Mouse (Mus musculus) mature B cell (primary cell): ENCODE results near the gene Has1.

ENCODE experiments used
- in situ Hi-C: fragments of 300-500 bp; cut with MboI; formaldehyde crosslinking; loops from 2 replicates; pipeline ENCODE4 v1.14.3; 2019

Has1 gene

DNA sequence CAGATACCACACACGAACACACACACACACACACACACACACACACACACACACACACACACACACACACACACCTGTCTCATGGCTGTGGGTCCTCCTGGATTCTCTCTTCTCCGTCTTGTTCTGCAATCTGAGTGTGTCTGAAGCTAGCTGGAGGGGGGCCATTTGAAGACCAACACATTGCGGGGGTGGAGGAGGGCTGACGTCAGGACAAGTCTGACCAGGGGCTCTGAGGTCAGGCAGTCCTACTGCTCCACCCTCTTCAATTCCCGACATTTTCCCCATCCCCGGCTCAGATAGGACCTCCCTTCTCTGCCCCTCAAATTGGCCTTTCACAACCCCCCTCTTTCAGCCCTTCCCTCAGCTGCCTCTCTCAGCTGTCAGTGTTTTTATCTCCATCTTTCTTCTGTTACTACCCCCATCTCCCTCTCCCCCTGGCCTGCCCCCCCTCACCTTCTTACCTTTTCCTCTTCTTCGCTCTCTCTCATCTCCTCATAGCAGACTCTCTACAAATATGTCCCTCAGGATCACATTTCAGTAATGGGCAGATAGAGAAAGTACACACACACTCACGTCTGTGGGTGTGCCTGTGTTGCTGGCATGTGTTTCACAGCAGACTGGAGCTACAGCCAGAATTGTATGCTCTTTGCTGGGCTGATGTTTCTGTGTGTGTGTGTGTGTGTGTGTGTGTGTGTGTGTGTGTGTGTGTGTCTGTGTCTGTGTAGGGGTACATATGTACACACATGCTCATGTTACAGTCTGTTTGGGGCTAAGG lies at the start of gene Has1:
TSS of gene Has1 (minus strand) at position 142 of the 775 bp plus-strand sequence.
- in situ Hi-C loops, result no loop called here

- in situ Hi-C loops, result no loop called here
Measured at GRCm38 (mm10) chr17:17900768-17901167, 45.8 kb upstream of the Has1 start.

DNA sequence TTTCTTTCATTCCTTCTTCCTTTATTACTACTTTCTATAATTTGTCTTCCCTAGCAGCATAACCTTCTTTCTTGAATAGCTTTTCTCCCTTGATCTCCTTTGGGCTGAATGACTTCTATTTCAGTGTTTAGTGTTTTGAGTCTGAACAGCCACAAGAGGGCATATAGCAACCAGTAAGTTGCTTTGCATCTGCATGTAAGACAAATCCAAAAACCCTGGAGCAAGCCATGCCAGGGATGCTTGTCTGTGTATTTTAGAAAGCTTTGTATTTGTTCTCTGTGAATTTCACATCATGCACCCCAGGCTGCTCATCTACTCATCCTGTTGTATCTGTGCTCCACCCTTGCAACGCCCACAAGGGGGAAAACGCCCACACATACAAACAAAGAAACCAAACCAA lies 44.3 kb upstream of the Has1 start:
- in situ Hi-C loops, result no loop called here

- in situ Hi-C loops, result no loop called here
Measured at GRCm38 (mm10) chr17:17896039-17896438, 41.0 kb upstream of the Has1 start.

GRCm38 (mm10) chr17:17889732-17890425 lies 34.9 kb upstream of the Has1 start:
- in situ Hi-C loops, result no loop called here

DNA sequence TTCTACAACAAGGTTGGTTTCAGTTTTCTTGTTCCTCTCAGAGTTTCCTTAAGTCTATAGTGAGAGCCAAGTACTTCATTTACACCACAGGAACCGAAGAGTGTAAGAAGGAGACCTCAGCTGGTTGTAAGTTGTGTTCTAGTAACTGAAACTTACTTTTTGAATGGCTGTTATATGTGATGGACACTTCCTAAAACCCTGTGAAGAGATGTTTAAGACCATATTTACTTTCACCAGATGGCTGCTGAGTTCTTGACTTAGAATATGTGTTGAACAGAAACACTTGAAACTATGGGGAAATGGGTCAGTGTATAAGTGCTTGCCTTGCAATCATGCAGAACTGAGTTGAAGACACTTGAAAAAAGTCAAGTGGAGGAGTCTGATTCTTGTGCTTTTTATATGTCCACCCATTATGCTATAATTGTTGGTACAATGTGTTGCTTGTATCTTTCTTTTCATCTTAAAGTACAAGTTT lies 32.8 kb upstream of the Has1 start, which contains the start of the genes Fpr2 and Fpr3:
TSS of gene Fpr2 (plus strand) at position 51 of the 475 bp plus-strand sequence.
TSS of gene Fpr3 (plus strand) at position 79 of the 475 bp plus-strand sequence.
- in situ Hi-C loops, result no loop called here

- in situ Hi-C loops, result no loop called here
Measured at GRCm38 (mm10) chr17:17883840-17884239, 28.8 kb upstream of the Has1 start, which contains the start of gene Fpr1. TSS of gene Fpr1 (minus strand) at chr17:17883940.

DNA sequence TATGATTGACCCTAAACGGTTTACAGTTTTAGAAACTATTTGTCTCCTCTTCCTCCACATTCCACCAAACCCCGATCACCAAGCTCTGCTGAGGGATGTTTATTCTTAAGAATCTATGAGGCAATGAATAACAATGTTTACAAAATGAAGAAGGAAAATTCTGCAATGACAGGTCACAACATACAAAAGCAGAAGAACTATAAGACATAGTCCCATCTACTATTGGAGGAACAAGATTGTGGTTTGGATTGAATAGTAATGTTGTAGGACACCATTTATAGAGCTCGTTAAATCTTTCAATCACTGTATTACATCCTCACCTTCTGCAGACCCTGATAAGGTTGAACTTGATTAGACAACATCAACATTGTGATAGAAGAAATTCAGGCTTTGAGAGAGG lies 27.7 kb upstream of the Has1 start:
- in situ Hi-C loops, result no loop called here

DNA sequence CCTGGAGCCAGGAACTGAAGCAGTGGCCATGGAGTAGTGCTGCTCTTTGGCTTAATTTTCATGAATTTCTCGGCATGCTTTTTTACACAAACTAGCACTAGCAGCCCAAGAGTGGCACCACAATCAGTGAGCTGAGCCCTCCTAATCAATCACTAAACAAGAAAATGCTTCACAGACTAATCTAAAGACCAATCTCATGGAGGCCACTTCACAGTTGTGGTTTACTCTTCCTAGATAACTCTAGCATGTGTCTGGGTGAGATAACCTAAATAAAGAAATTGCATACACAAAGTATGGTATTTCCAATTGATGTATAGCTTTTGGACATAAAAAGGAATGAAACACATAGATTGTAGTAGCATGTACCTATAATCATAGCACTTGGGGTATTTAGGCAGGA lies 24.3 kb upstream of the Has1 start:
- in situ Hi-C loops, result no loop called here

- in situ Hi-C loops, result no loop called here
Measured at GRCm38 (mm10) chr17:17871697-17872096, 16.7 kb upstream of the Has1 start.

- in situ Hi-C loops, result no loop called here
Measured at GRCm38 (mm10) chr17:17870892-17871550, 16.0 kb upstream of the Has1 start.

GRCm38 (mm10) chr17:17866801-17867469 lies 11.9 kb upstream of the Has1 start:
- in situ Hi-C loops, result no loop called here

DNA sequence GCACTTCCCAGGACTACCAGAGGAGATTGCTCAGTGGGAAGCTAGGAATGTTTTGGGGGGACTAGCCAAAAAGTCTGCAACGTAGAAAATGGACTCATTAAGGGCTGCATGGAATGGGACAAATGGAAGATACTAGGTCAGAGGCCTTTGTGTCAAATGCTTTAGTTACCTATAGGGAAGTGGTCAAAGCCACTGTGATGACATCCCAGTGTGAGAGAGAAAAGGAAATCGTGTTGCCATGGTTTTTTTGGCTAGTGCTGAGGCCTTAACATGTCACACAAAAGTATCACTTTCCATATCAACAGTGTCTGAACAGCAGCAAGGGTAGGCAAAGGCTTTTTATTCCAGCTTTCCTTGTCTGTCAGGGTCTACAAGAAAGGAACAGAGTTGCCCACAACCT lies 10.2 kb upstream of the Has1 start:
- in situ Hi-C loops, result no loop called here

DNA sequence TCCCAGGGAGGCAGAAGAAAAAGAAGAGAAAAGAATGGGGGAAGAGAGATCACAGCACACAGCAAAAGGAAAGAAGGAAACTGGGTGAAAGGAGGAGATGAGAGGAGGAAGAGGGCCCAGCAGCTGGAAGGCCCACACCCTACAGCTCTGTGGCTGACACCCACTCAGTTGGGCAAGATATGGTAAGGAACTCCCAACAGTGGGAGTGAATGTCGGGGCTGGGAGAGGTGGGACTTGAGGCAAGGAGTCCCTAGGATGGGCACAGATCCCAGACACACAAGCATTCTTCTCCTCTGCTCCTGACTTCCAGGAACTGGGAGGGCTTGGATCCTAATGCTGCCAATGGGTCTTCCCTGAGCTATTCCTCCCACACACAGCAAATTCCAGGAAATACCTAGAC lies 7.4 kb upstream of the Has1 start:
- in situ Hi-C loops, result no loop called here

DNA sequence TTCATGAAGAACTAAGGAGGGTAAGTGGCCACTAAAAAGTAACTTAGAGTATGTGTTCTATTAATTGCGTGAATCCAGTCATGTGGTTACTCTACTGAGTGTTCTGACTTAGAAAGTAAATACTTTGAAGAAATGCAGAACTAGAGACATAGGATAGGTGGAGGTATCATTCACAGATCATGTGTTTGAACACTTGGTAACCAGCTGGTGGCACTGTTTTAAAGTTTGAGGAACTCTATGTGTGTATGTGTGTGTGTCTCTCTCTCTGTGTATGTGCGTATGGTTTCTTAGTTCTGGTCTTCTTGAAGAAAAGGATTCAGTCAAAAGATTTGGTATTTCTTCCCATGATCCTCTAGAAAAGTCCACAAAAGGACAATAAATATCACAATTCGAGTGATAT lies 5.1 kb upstream of the Has1 start:
- in situ Hi-C loops, result no loop called here

- in situ Hi-C loops, result no loop called here
Measured at GRCm38 (mm10) chr17:17857446-17857845, 2.4 kb upstream of the Has1 start.

DNA sequence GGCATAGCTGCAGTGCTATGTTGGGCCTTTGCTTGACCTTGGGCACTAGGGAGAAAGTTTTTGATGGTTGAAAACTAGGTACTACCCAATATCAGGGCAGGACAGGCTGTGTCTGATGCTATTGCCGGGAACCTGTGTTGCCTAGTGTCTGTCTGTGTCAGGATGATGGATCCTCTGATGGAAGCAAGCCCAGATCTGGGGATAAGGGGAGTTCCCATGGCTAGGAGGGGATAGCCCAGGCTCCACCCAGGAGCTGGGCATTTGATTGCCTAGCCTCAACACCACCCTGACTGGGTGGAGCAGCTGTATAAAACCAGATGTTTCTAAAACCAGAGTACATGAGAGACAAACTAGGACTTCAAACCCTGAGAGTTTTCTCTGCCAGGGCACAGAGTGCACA lies 1.6 kb upstream of the Has1 start:
- in situ Hi-C loops, result no loop called here

GRCm38 (mm10) chr17:17849906-17850712 lies 4.9 kb downstream of the Has1 start:
- in situ Hi-C loops, result no loop called here

DNA sequence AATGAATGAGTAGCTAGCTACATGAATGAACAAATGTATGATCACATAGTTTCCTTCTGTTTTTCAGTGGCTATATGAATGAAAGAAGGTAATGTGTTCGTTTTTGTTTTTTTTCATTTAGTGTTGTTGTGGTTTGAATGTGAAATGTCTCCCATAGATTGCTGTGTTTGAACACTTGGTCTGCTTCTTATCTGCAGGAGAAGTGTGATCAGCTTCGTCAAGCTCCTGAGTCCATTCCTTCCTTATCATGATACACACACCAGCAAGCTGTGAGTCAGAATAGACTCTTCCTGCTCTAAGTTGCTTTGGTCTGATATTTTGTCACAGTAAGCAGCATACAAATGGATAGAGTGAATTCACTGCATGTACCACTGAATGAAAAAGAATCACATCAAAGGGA lies 6.0 kb downstream of the Has1 start:
- in situ Hi-C loops, result no loop called here

GRCm38 (mm10) chr17:17845187-17846027 lies 9.6 kb downstream of the Has1 start:
- in situ Hi-C loops, result no loop called here
